Mouse (Mus musculus) neutrophil, adult 65 days (primary cell): ENCODE results near the gene Cd209d. TPM values are rescaled to one million over a fixed set of nuclear protein-coding genes. Genes with fewer than 3 reads are reported as not detected.

ENCODE experiments used
- total RNA-seq: library from RNA; stranded (reverse); gene quantifications from 2 replicates; pipeline ENCODE4 v1.2.4, GENCODE M21; 2023

Gene Cd209d
- total RNA-seq, result not detected in 2 replicates

GRCm38 (mm10) chr8:3878455-3878854 is at the start of gene Cd209d:
TSS of gene Cd209d (minus strand) at chr8:3878555.

GRCm38 (mm10) chr8:3926744-3927143 is 48.4 kb upstream of the Cd209d start, which contains the start of gene Cd209b:
TSS of gene Cd209b (minus strand) at chr8:3926844.

GRCm38 (mm10) chr8:3854209-3854608 is 24.1 kb downstream of the Cd209d start, which contains the start of gene Cd209e:
TSS of gene Cd209e (minus strand) at chr8:3854309.

Other genes with a start within 250 kb of the Cd209d start
- gene Stxbp2, start 247.6 kb downstream of the Cd209d start, total RNA-seq, result 317 and 390 TPM in 2 replicates
- 1.4 and 1.9 TPM in 2 replicates for gene Retn, start 222.8 kb downstream of the Cd209d start, total RNA-seq
- gene Mcemp1, start 212.8 kb downstream of the Cd209d start, total RNA-seq, result 329 and 340 TPM in 2 replicates
- gene Fcor, start 206.2 kb downstream of the Cd209d start, total RNA-seq, result 4.6 and 5.0 TPM in 2 replicates
- 10.4 and 12.5 TPM in 2 replicates for gene Trappc5, start 202.3 kb downstream of the Cd209d start, total RNA-seq
- gene Fcer2a, start 184.4 kb downstream of the Cd209d start, total RNA-seq, result 0.18 and 0.35 TPM in 2 replicates
- not detected in 2 replicates for gene Clec4g, start 157.9 kb downstream of the Cd209d start, total RNA-seq
- 2.9 and 4.1 TPM in 2 replicates for gene Cd209a, start 129.6 kb downstream of the Cd209d start, total RNA-seq
- gene Cd209e, start 24.2 kb downstream of the Cd209d start, total RNA-seq, result not detected in 2 replicates
- not detected in 2 replicates for gene Cd209b, start 48.3 kb upstream of the Cd209d start, total RNA-seq
- 1.1 TPM in 1 of 2 replicates, not detected in the other for gene Cd209c, start 76.2 kb upstream of the Cd209d start, total RNA-seq
- gene Cd209f, start 227.3 kb upstream of the Cd209d start, total RNA-seq, result not detected in 2 replicates